Mouse (Mus musculus) midbrain, embryonic 15.5 days (tissue): ENCODE results near the gene Cntrob. TPM values are rescaled to one million over a fixed set of nuclear protein-coding genes. Genes with fewer than 3 reads are reported as not detected.

ENCODE experiments used
- ATAC-seq: fragments of 200-750 bp; cut with Nextera tagmentation; replicated peaks from 2 replicates; pipeline ENCODE4 v1.8.0; 2017; ENCODE audit warnings: moderate TSS enrichment
- H3K27ac ChIP-seq: fragments of 300-500 bp; sonication (generic); 2 replicates; pipeline ENCODE4 v1.5.1; 2015; ENCODE audit warnings: mild to moderate bottlenecking, inconsistent platforms
- H3K27me3 ChIP-seq: fragments of 300-500 bp; sonication (generic); replicated peaks from 2 replicates; pipeline ENCODE4 v1.6.1; 2015; ENCODE audit warnings: inconsistent platforms
- H3K36me3 ChIP-seq: fragments of 300-500 bp; sonication (generic); replicated peaks from 2 replicates; pipeline ENCODE4 v1.6.1; 2015; ENCODE audit warnings: inconsistent platforms
- H3K4me1 ChIP-seq: fragments of 300-500 bp; sonication (generic); 2 replicates; pipeline ENCODE4 v1.6.1; 2015; ENCODE audit warnings: inconsistent platforms
- H3K4me2 ChIP-seq: fragments of 300-500 bp; sonication (generic); 2 replicates; pipeline ENCODE4 v1.6.1; 2015; ENCODE audit warnings: inconsistent platforms, mild to moderate bottlenecking, moderate library complexity
- H3K4me3 ChIP-seq: fragments of 300-500 bp; sonication (generic); 2 replicates; pipeline ENCODE4 v1.5.1; 2015; ENCODE audit warnings: mild to moderate bottlenecking, inconsistent platforms
- H3K9ac ChIP-seq: fragments of 300-500 bp; sonication (generic); 2 replicates; pipeline ENCODE4 v1.6.1; 2015; ENCODE audit warnings: mild to moderate bottlenecking, inconsistent platforms
- H3K9me3 ChIP-seq: fragments of 300-500 bp; sonication (generic); 2 replicates; pipeline ENCODE4 v1.6.1; 2016; ENCODE audit warnings: inconsistent platforms
- WGBS: fragments of 180-500 bp; shearing (Covaris S2); methylation state at CpG from one replicate; pipeline ENCODE4 v1.1.7; 2015; ENCODE audit warnings: mixed read lengths; 5-methylcytosine and 5-hydroxymethylcytosine counted together
- polyA plus RNA-seq: library from polyadenylated mRNA; unstranded; fragments of >200 nt; fragmentation: Nextera tagmentation; extraction: Ambion mirVana; gene quantifications from 2 replicates; pipeline ENCODE4 v1.2.1, GENCODE M21; 2015

Cntrob gene
- polyA plus RNA-seq, 1 experiment from 2014 or later: 22.1 TPM

DNA sequence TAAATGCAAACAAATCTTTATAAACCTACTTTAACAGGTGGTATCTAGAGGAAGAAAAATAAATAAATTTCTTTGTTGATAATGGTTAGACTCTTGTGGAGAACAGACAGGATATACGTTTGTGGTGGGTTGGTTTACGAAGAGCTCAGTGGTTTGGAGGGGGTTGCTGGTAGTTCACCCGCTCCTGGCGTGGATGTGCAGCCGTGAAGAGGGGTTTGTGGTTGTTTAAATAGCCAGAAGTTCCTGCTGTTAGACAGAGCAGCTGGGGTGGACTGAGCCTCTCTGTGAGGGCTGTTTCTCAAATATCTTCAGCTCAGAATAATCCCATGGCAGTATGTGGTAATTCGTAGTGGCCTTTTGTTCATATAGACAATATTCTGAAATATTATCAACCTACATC is 47.9 kb downstream of the Cntrob start:
- no peak for ATAC-seq
- 77% methylated on average over 6 of the region's 6 CpGs for WGBS
- Histone ChIP-seq H3K27me3 (no peaks in the 10 kb centered on the region), H3K4me3 (no peak overlapping the region), H3K4me2 (no peak overlapping the region), H3K27ac (no peak overlapping the region), H3K9ac (no peak overlapping the region), H3K4me1 (peaks cover 4% of the 10 kb centered on the region; the same call in 1 of the 2 replicates), H3K9me3 (no peaks in the 10 kb centered on the region), H3K36me3 (no peaks in the 10 kb centered on the region)

DNA sequence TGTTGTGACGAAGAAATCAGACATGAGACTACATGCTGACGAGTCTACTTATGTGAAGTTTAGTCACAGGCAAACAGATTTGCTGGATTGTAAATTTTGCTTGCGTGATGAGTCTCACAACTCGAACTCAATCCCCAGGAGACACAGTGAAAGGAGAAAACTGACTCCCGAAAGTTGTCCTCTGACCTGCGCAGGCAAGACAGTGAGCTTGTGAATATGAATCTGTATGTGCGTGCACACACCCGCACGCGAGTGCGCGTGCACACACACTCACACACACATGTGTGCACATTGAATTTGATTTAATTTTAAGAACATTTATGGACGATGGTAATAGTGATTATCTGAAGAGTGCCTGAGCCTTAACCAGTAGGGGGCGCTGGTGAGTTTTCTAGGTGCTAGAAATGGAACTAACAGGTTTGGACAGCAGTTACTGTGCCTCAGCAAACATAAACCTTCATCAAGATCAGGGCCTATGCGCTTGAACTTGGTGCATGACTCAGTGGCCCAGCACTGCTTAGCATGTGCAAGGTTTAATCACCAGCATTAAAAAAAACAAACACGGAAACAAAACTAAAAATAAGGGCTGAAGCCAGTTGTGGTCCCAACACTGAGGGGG is 51.3 kb downstream of the Cntrob start:
- no peak overlapping the region for H3K4me2 ChIP-seq
- 35% methylated on average over 16 of the region's 16 CpGs for whole genome bisulfite sequencing
- H3K9me3 ChIP-seq: no peaks in the 10 kb centered on the region
- H3K36me3 ChIP-seq: no peaks in the 10 kb centered on the region
- H3K4me1 ChIP-seq: peaks cover 13% of the 10 kb centered on the region; the same call in 1 of the 2 replicates
- H3K27me3 ChIP-seq: 0 out of 2 replicates have a peak, but pooled peaks cover 2% of the 10 kb centered on the region
- no peak overlapping the region for H3K4me3 ChIP-seq
- H3K9ac ChIP-seq: no peak overlapping the region
- no peak for ATAC-seq
- H3K27ac ChIP-seq: no peak overlapping the region

DNA sequence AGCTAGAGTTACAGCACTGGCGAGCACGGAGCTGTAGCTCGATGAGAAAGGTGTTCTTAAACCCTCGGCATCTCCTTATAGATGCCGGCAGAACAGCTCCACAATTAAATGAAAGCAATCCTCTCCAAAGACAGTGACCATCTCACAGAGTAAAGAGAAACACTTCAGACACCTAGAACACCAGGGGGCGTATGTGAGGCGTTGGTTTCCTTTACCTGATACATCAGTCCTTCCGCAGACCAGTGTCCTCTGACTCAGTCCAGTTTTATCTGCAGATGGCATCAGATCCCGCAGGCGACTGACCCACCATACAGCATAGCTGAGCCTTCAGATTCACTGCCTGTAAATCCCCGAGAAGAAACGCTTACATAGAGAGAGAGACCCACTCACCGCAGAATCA is 54.0 kb downstream of the Cntrob start:
- Histone ChIP-seq H3K4me1 (peaks cover 27% of the 10 kb centered on the region), H3K36me3 (no peaks in the 10 kb centered on the region), H3K27me3 (0 out of 2 replicates have a peak, but pooled peaks cover 2% of the 10 kb centered on the region), H3K4me2 (no peak overlapping the region), H3K4me3 (no peak overlapping the region), H3K9ac (0 out of 2 replicates have a peak overlapping the region, but pooled peaks have one; percentile 9), H3K27ac (no peak overlapping the region), H3K9me3 (no peaks in the 10 kb centered on the region)
- no peak for ATAC-seq
- 17% methylated on average over 13 of the region's 13 CpGs for WGBS

DNA sequence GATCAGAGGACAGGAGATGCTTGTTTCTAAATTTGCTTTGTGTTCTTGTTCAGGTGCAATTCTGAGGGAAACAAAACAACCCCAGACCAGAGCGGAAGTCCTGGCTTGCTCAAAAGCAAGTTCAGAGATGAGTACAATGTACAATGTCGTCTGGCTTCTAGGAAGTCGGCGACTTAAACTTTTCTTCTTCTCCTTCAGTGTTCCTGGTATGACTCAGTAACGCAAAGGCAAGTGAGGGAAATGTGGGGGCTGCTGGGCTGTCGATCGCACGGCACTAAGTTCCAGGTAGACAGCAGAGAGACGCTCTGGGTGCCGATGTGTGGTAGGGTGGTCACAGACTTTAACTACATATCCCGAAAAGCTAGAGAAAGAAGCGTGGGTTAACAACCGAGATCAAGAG is 55.5 kb downstream of the Cntrob start:
- ATAC-seq: no peak
- H3K4me1 ChIP-seq: peaks cover 27% of the 10 kb centered on the region
- H3K9me3 ChIP-seq: no peaks in the 10 kb centered on the region
- H3K9ac ChIP-seq: no peak overlapping the region
- no peak overlapping the region for H3K27ac ChIP-seq
- H3K4me2 ChIP-seq: no peak overlapping the region
- H3K27me3 ChIP-seq: 0 out of 2 replicates have a peak, but pooled peaks cover 2% of the 10 kb centered on the region
- 88% methylated on average over 13 of the region's 13 CpGs for WGBS
- no peak overlapping the region for H3K4me3 ChIP-seq
- H3K36me3 ChIP-seq: no peaks in the 10 kb centered on the region

DNA sequence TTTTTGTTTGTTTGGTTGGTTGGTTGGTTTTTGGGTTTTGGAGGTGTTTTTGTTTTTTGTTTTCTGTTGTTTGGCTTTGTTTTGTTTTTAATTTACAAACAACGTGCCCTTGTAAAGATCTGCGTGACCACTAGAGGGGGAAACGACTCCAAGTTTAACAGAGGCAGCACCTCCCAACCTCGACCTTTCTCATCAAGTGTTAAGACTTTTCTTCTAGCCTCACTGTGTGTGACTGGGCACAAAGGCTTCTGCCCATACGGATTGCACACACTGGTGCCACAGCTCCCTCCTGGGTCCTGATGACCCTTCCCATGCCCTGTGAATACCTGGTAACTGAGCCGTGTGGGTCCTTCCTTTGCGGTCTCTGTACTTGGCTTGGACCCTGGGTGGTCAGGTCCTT is 56.2 kb downstream of the Cntrob start:
- Histone ChIP-seq H3K4me3 (no peak overlapping the region), H3K9me3 (no peaks in the 10 kb centered on the region), H3K4me1 (peaks cover 26% of the 10 kb centered on the region), H3K27ac (0 out of 2 replicates have a peak overlapping the region, but pooled peaks have one; percentile 73), H3K9ac (no peak overlapping the region), H3K27me3 (0 out of 2 replicates have a peak, but pooled peaks cover 2% of the 10 kb centered on the region), H3K4me2 (no peak overlapping the region), H3K36me3 (no peaks in the 10 kb centered on the region)
- ATAC-seq: no peak
- WGBS: 27% methylated on average over 7 of the region's 7 CpGs

DNA sequence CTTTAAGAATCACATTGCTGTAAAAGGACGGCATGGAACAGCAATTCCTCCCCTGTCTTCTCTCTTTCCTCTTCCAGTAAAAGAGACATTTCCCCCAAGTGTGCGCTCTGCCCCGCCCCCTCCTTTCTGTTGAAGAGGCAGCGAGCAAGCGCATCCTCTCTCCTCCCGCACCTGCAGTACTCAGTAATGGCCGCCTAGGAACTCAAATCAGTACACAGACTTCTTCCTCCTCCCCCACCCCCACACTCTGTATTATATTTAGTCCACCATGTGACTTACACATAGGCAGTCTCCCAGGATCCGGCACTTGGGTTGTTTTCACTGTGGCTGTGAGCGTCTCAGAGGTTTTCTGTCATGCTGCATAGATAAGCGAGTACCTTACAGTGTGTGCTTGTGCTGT is 57.3 kb downstream of the Cntrob start:
- Histone ChIP-seq H3K9ac (no peak overlapping the region), H3K36me3 (no peaks in the 10 kb centered on the region), H3K4me3 (peak overlapping the region; percentile 16), H3K27ac (peak overlapping the region; percentile 73), H3K4me1 (peaks cover 23% of the 10 kb centered on the region), H3K9me3 (no peaks in the 10 kb centered on the region), H3K4me2 (peak overlapping the region; percentile 41), H3K27me3 (0 out of 2 replicates have a peak, but pooled peaks cover 2% of the 10 kb centered on the region)
- ATAC-seq: peak; percentile 92
- WGBS: 13% methylated on average over 10 of the region's 10 CpGs

DNA sequence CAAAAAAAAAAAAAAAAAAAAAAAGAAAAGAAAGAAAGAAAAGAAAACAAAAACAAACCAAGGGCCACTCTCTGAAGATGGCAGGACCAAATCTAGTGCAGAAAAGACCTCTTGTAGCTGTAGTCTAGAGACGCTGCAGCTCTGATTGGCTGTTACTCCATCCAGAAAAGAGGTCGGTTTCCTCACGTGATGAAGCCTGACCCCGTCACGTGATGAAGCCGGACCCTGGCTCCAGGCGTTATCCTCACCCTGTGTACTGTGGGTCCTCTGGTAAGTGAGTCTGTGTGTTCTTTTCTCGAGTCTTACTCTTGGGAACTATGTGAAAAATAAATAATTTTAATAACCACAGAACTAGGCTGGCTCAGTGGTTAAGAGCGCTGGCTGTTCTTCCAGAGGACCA is 58.2 kb downstream of the Cntrob start:
- Histone ChIP-seq H3K4me1 (peaks cover 23% of the 10 kb centered on the region), H3K36me3 (no peaks in the 10 kb centered on the region), H3K27ac (peak overlapping the region; percentile 73), H3K4me2 (no peak overlapping the region), H3K9ac (no peak overlapping the region), H3K9me3 (no peaks in the 10 kb centered on the region), H3K27me3 (0 out of 2 replicates have a peak, but pooled peaks cover 2% of the 10 kb centered on the region), H3K4me3 (no peak overlapping the region)
- WGBS: 75% methylated on average over 9 of the region's 9 CpGs
- no peak for ATAC-seq

DNA sequence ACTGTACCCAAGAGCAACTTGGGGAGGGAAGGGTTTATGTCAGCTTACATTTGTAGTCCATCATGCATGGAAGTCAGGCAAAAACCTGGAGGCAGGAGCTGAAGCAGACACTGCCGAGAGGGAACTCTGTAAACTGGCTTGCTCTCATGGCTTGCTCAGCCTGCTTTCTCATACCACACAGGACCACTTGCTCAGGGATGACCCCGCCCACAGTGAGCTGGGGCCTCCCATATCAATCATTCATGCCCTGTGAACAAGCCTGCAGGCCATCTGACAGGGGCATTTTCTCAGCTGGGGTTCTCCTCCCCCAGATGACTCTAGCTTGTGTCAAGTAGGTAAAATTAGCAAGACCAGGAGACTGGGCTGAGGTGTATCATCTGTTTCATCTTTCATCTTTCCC is 59.3 kb downstream of the Cntrob start:
- Histone ChIP-seq H3K27me3 (0 out of 2 replicates have a peak, but pooled peaks cover 2% of the 10 kb centered on the region), H3K9me3 (no peaks in the 10 kb centered on the region), H3K4me2 (no peak overlapping the region), H3K4me1 (peaks cover 21% of the 10 kb centered on the region), H3K4me3 (no peak overlapping the region), H3K36me3 (no peaks in the 10 kb centered on the region), H3K27ac (no peak overlapping the region), H3K9ac (no peak overlapping the region)
- WGBS: 75% methylated on average over 2 of the region's 2 CpGs
- ATAC-seq: no peak

DNA sequence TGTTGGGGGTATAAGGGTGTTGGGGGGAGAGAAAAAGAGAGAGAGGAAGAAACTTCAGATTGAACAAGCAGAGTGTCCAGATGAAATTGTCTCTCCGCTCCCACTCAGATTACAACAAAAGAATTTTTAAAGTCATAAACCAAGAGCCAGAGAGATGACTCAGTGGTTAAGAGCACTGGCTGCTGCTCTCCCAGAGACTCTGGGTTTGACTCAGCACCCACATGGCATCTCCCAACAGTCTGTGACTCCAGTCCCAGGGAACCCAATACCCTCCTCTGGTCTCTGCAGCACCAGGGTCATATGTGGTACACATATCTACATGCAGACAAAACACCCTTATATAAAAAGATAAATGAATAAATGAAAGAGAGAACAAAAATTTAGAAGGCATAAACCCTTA is 63.5 kb downstream of the Cntrob start:
- Histone ChIP-seq H3K9me3 (no peaks in the 10 kb centered on the region), H3K36me3 (no peaks in the 10 kb centered on the region), H3K4me3 (no peak overlapping the region), H3K4me2 (no peak overlapping the region), H3K27me3 (no peaks in the 10 kb centered on the region), H3K27ac (no peak overlapping the region), H3K4me1 (no peaks in the 10 kb centered on the region), H3K9ac (no peak overlapping the region)
- 89% methylated on average over 1 of the region's 1 CpGs for WGBS
- ATAC-seq: no peak

DNA sequence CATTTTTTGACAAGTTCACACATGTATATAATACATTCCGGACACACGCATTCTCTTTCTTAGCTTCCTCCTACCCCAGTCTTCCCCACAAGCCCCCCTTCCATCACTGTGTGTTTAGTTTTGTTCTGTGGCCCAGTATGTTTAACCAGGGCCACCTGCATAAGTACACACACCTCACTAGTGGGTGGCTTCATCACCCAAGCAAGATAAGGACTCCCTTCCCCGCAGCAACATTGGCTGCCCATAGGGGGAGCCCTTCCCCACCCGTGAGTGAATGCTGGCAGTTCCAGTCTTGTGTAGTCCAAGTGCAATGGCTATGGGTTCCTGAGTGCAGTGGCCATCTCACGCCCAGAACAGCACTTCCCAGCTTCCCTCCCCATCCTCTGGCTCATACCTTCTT is 65.3 kb downstream of the Cntrob start:
- Histone ChIP-seq H3K4me2 (no peak overlapping the region), H3K36me3 (no peaks in the 10 kb centered on the region), H3K9ac (no peak overlapping the region), H3K4me1 (no peaks in the 10 kb centered on the region; the same call in 1 of the 2 replicates), H3K27me3 (no peaks in the 10 kb centered on the region), H3K4me3 (no peak overlapping the region), H3K27ac (no peak overlapping the region), H3K9me3 (no peaks in the 10 kb centered on the region)
- WGBS: 57% methylated on average over 5 of the region's 5 CpGs
- ATAC-seq: no peak

DNA sequence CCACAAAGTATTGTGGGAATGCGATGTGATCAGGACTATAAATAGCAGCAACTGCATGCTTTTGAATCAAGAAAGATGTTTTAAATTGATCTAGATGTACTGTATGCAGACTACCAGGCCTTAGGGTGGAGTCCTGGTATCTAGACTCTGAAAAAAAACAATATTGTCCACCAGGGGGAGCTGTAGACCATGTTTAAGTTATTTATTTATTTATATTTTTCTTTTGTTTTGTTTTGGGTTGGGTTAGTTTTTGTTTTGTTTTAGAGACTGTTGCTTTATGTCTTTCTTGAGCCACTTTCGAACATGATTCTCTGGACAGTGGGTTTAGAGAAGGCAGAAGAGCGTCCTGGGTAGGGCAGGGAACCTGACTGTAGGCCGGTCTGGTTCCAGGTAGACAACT is 65.8 kb downstream of the Cntrob start:
- Histone ChIP-seq H3K27ac (no peak overlapping the region), H3K4me3 (no peak overlapping the region), H3K4me1 (no peaks in the 10 kb centered on the region; the same call in 1 of the 2 replicates), H3K27me3 (no peaks in the 10 kb centered on the region), H3K9ac (no peak overlapping the region), H3K9me3 (no peaks in the 10 kb centered on the region), H3K36me3 (no peaks in the 10 kb centered on the region), H3K4me2 (no peak overlapping the region)
- WGBS: 50% methylated on average over 4 of the region's 4 CpGs
- ATAC-seq: no peak

DNA sequence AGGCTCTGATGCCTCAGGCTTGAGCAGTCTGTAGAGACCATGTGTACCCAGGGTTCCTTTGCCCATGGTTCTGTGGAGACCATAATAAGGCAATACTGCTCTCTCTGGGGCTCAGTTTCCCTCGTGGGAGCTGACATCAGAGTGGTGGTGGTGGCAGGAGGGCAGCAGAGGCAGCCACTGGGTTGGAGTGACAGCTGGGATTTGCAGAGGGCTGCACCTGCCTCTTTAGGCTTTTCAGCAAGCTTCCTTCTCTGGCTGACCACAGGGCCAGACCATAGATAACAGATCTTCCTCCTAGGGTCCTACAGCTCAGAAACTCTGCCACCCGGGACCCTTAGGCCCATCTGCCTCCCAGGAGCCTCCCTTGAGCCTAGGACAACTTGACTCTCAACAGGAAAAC is 66.5 kb downstream of the Cntrob start:
- Histone ChIP-seq H3K9me3 (no peaks in the 10 kb centered on the region), H3K4me3 (no peak overlapping the region), H3K4me1 (no peaks in the 10 kb centered on the region; the same call in 1 of the 2 replicates), H3K27ac (no peak overlapping the region), H3K36me3 (no peaks in the 10 kb centered on the region), H3K9ac (no peak overlapping the region), H3K27me3 (no peaks in the 10 kb centered on the region), H3K4me2 (no peak overlapping the region)
- WGBS: 62% methylated on average over 2 of the region's 2 CpGs
- ATAC-seq: no peak

DNA sequence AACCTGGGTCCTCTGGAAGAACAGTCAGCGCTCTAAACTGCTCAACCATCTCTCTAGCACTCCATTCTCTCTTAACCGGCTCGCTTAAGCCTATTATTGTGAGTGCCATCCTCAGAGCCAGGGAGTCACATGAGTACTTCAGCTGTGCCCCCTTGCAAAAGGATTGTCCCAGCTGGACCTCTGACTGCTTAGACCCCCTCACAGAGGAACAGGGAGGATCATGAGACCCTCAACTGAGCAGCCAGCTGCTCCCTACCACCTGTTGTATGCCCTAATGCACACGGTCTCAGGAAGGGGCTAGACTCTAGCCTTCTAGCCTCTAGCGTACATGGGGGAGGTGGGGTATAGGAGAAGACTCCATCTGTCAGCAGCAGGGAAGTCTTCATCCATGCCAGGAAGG is 68.8 kb downstream of the Cntrob start:
- no peak overlapping the region for H3K4me3 ChIP-seq
- no peaks in the 10 kb centered on the region for H3K27me3 ChIP-seq
- H3K4me1 ChIP-seq: no peaks in the 10 kb centered on the region; the same call in 1 of the 2 replicates
- H3K27ac ChIP-seq: no peak overlapping the region
- no peak for ATAC-seq
- no peaks in the 10 kb centered on the region for H3K9me3 ChIP-seq
- no peak overlapping the region for H3K9ac ChIP-seq
- no peaks in the 10 kb centered on the region for H3K36me3 ChIP-seq
- WGBS: 71% methylated on average over 5 of the region's 5 CpGs
- no peak overlapping the region for H3K4me2 ChIP-seq
